Comparison of ENCODE assay signal across 9 mouse cellular contexts in genomic region chr9:46353992-46354391, GRCm38 (mm10). TPM values are rescaled to one million over a fixed set of nuclear protein-coding genes. Genes with fewer than 3 reads are reported as not detected.
DNase-seq lines count a peak whose midpoint lies in the region; TF ChIP-seq lines count a peak whose summit lies in the region.
"Had no signal": no experiment of that assay in that cellular context is flagged by ENCODE, and none has a peak within 500 bp of the region (broad histone marks: within the 10 kb centered on the region; RNA-seq: fewer than 3 reads in every experiment).

No protein-coding gene starts in this region.

- H3K27ac ChIP-seq in gastrocnemius, adult 2 months, result no peak overlapping the region
- H3K27ac ChIP-seq in layer of hippocampus, adult 2 months, result peak overlapping the region; percentile 55; the same call in 1 of the 2 replicates
- H3K27ac ChIP-seq: limb, embryonic 13.5 days had no signal

- H3K36me3 ChIP-seq in splenic B cell, adult 2 months (ENCODE audit: control insufficient read depth, insufficient read depth, low read length, poor library complexity, severe bottlenecking), result no peaks in the 10 kb centered on the region
- H3K36me3 ChIP-seq: limb, embryonic 13.5 days had no signal

- intact Hi-C loops in gastrocnemius, adult 2 months (cut with DNase I), result loop anchor here (5.0 kb wide), 1 partner anchor 463 kb away; no protein-coding TSS in a partner anchor
- intact Hi-C loops in gastrocnemius, postnatal 36 days (cut with DNase I), result no loop called here
- intact Hi-C loops in heart, postnatal 36 days (cut with DNase I), result loop anchor here (1.0 to 10.0 kb wide), 5 partner anchors 39 to 1355 kb away; no protein-coding TSS in a partner anchor

- H3K27me3 ChIP-seq in splenic B cell, adult 2 months (ENCODE audit: control insufficient read depth, insufficient read depth, low read length, poor library complexity, severe bottlenecking), result no peaks in the 10 kb centered on the region

- peak; percentile 82 for TF ChIP-seq CTCF in gastrocnemius, adult 2 months (IDR thresholded peaks at IDR 0.05)
- peak; percentile 98 for TF ChIP-seq CTCF in layer of hippocampus, adult 2 months (conservative IDR thresholded peaks at IDR 0.05)

- no peak for DNase-seq in gastrocnemius, adult 2 months
- no peak for DNase-seq in gastrocnemius, postnatal 36 days
- DNase-seq in T-cell, adult 2 months (ENCODE audit: low spot score), result peak; percentile 21
- peak; percentile 77 for DNase-seq in embryo, embryonic 11 days
- DNase-seq in heart, postnatal 36 days, result peak; percentile 34 to 36
- peak; percentile 72 to 80 for DNase-seq in layer of hippocampus, adult 2 months (ENCODE audit: low spot score in 2 of 2)
- DNase-seq in mesoderm, embryonic 11.5 days (ENCODE audit: low read depth, low spot score), result peak; percentile 77
- DNase-seq in splenic B cell, adult 2 months (ENCODE audit: low read depth, low spot score), result peak; percentile 66

- no peak overlapping the region for H3K4me3 ChIP-seq in gastrocnemius, adult 2 months
- H3K4me3 ChIP-seq in layer of hippocampus, adult 2 months, result no peak overlapping the region
- H3K4me3 ChIP-seq: limb, embryonic 13.5 days had no signal

RNA-seq across cellular contexts. Expression of gene 4931429L15Rik, which starts 34.2 kb away (rescaled TPM):
- total RNA-seq in gastrocnemius, adult 2 months (2021), result not detected
- total RNA-seq in gastrocnemius, postnatal 36 days (2021), result not detected
- total RNA-seq in heart, postnatal 36 days (2021), result not detected
- total RNA-seq in layer of hippocampus, adult 2 months (2021), result not detected

Comparison
In these comparisons a context has a peak if more than half of its experiments do, and no peak if none do; other contexts are left out.
1. DNase-seq: peak in T-cell, adult 2 months (single experiment), embryo, embryonic 11 days (single experiment), heart, postnatal 36 days (2 of 2), layer of hippocampus, adult 2 months (2 of 2), mesoderm, embryonic 11.5 days (single experiment) and splenic B cell, adult 2 months (single experiment); none in gastrocnemius, adult 2 months (single experiment) and gastrocnemius, postnatal 36 days (0 of 2).